Comparison of ENCODE assay signal across 8 mouse cellular contexts in the genomic region with DNA sequence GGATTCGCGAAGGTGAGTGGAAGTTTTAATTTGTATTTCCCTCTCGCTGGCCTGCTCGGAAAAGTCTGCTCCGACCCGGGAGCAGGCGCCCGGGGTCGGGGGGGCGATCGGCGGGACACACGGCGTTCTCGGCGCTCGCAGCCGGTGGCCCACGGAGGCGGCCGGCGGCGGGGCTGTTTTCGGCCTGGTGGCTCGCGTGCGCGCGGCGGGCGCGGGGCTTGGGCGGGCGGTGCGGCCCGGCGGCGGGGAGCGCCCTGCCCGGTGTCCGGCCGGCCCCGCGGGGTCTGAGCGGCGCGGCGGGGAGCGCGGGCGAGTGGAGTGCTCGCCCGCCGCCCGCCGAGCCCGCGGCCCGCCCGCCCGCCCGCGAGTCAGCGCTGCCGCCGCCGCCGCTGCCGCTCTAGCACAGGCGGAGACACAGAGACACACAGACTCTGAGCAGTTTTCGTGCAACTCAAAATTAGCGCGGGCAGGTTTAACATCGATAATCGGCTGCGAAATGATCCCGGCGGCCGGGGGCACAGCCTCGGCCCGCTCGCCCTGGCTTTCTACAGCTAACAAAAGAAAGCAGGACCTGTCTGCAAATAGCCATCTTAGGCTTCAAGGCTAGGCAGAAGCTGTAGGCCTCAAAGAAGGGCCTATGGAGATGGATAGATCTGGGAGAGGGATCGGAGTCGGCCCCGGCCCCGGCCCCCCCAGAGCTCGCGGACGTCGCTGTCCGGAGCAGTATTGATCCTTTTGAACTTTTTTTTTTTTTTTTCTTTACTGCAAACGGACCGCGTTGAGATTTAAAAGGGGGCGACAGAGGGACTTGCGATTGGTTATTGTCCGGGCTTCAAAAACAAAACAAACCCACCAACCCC. TPM values are rescaled to one million over a fixed set of nuclear protein-coding genes. Genes with fewer than 3 reads are reported as not detected.
A peak's percentile ranks its signal among the peaks of the same experiment; 100 is the strongest.
DNase-seq lines count a peak whose midpoint lies in the region; ATAC-seq lines count a peak whose summit lies in the region.

No protein-coding gene starts in this region.

- H3K4me1 ChIP-seq in limb, embryonic 13.5 days: peaks cover 24% of the 10 kb centered on the region
- H3K4me1 ChIP-seq in stomach, embryonic 15.5 days: peaks cover 7% of the 10 kb centered on the region

- H3K4me3 ChIP-seq in limb, embryonic 13.5 days: peak overlapping the region; percentile 88
- H3K4me3 ChIP-seq in stomach, embryonic 15.5 days (replicated peaks): peak overlapping the region; percentile 73

- no peaks in the 10 kb centered on the region for H3K9me3 ChIP-seq in limb, embryonic 13.5 days
- H3K9me3 ChIP-seq in stomach, embryonic 15.5 days: no peaks in the 10 kb centered on the region

- H3K27ac ChIP-seq in limb, embryonic 13.5 days: peak overlapping the region; percentile 100
- peak overlapping the region; percentile 100 for H3K27ac ChIP-seq in stomach, embryonic 15.5 days

- DNase-seq in frontal cortex, postnatal 14 days (ENCODE audit: low spot score in 2 of 2): peak; percentile 27 to 30
- peak; percentile 68 for DNase-seq in embryo, embryonic 10.5 days (ENCODE audit: low spot score)
- peak; percentile 95 for DNase-seq in heart, adult 11 months
- peak; percentile 77 for DNase-seq in kidney, adult 18-20 months
- peak; percentile 74 for DNase-seq in naive thymus-derived CD4-positive, alpha-beta T cell, adult 2 months (ENCODE audit: low read depth)

- no peak for ATAC-seq in frontal cortex, adult (ENCODE audit: low TSS enrichment)
- no peak for ATAC-seq in limb, embryonic 13.5 days (ENCODE audit: low FRiP score, low read depth)
- ATAC-seq in stomach, embryonic 15.5 days (ENCODE audit: insufficient read depth, low FRiP score, low read depth): no peak

- H3K36me3 ChIP-seq in limb, embryonic 13.5 days: 0 out of 2 replicates have a peak, but pooled peaks cover 3% of the 10 kb centered on the region
- H3K36me3 ChIP-seq in stomach, embryonic 15.5 days: no peaks in the 10 kb centered on the region

- H3K27me3 ChIP-seq in limb, embryonic 13.5 days: no peaks in the 10 kb centered on the region
- H3K27me3 ChIP-seq in stomach, embryonic 15.5 days (replicated peaks): no peaks in the 10 kb centered on the region

- peak overlapping the region; percentile 87 for H3K4me2 ChIP-seq in limb, embryonic 13.5 days (replicated peaks)
- peak overlapping the region; percentile 86 for H3K4me2 ChIP-seq in stomach, embryonic 15.5 days

- H3K9ac ChIP-seq in limb, embryonic 13.5 days: peak overlapping the region; percentile 100
- peak overlapping the region; percentile 98 for H3K9ac ChIP-seq in stomach, embryonic 15.5 days

- WGBS in limb, embryonic 13.5 days: under 1% methylated on average over 82 of the region's 97 CpGs
- WGBS in stomach, embryonic 15.5 days: under 1% methylated on average over 69 of the region's 97 CpGs

RNA-seq across cellular contexts. Expression of a gene that starts 0.9 kb away (rescaled TPM):
- 29.1 and 29.3 TPM in 2 replicates for polyA plus RNA-seq in limb, embryonic 13.5 days (2015; fragmentation: Nextera tagmentation; extraction: Ambion mirVana)
- 18.4 and 19.4 TPM in 2 replicates for polyA plus RNA-seq in stomach, embryonic 15.5 days (2015; fragmentation: Nextera tagmentation; extraction: Ambion mirVana)

Comparison
In these comparisons a context has a peak if more than half of its experiments do, and no peak if none do; other contexts are left out.
1. DNase-seq: peak in every context shown above with its lines; median percentile 95 in heart, adult 11 months; 77 in kidney, adult 18-20 months; 74 in naive thymus-derived CD4-positive, alpha-beta T cell, adult 2 months; 68 in embryo, embryonic 10.5 days; 28 in frontal cortex, postnatal 14 days.